Comparison of ENCODE assay signal across 9 mouse cellular contexts in genomic region chr15:84301641-84302420, GRCm38 (mm10). TPM values are rescaled to one million over a fixed set of nuclear protein-coding genes. Genes with fewer than 3 reads are reported as not detected.
DNase-seq lines count a peak whose midpoint lies in the region; ATAC-seq and TF ChIP-seq lines count a peak whose summit lies in the region.
"Had no signal": no experiment of that assay in that cellular context is flagged by ENCODE, and none has a peak within 500 bp of the region (broad histone marks: within the 10 kb centered on the region; RNA-seq: fewer than 3 reads in every experiment).

No protein-coding gene starts in this region.

- H3K9ac ChIP-seq in CH12.LX (ENCODE audit: insufficient read depth, low read depth), result peak overlapping the region; percentile 11
- H3K9ac ChIP-seq in hindbrain, embryonic 13.5 days, result 0 out of 2 replicates have a peak overlapping the region, but pooled peaks have one; percentile 29
- H3K9ac ChIP-seq in midbrain, embryonic 15.5 days, result no peak overlapping the region
- H3K9ac ChIP-seq: embryonic facial prominence, embryonic 12.5 days had no signal

- peak overlapping the region in 1 of 3 experiments; percentile 40 for H3K4me3 ChIP-seq in CH12.LX (replicated peaks in 1 of 3; ENCODE audit: low read depth in 2 of 3, low read length in 2 of 3, poor library complexity in 1 of 3)
- 0 out of 2 replicates have a peak overlapping the region, but pooled peaks have one; percentile 18 for H3K4me3 ChIP-seq in embryonic facial prominence, embryonic 10.5 days
- H3K4me3 ChIP-seq in hindbrain, embryonic 13.5 days, result no peak overlapping the region
- H3K4me3 ChIP-seq in midbrain, embryonic 15.5 days, result no peak overlapping the region
- H3K4me3 ChIP-seq: embryonic facial prominence, embryonic 12.5 days had no signal

- TF ChIP-seq POLR2A in CH12.LX (IDR thresholded peaks at IDR 0.05; ENCODE audit: low read depth, low read length), result no peak

- peak overlapping the region; percentile 21; the same call in 1 of the 2 replicates for H3K27ac ChIP-seq in CH12.LX (ENCODE audit: insufficient read depth, low read depth)
- H3K27ac ChIP-seq in embryonic facial prominence, embryonic 10.5 days (replicated peaks), result peak overlapping the region; percentile 72
- H3K27ac ChIP-seq in hindbrain, embryonic 13.5 days, result peak overlapping the region; percentile 86
- peak overlapping the region; percentile 81 for H3K27ac ChIP-seq in midbrain, embryonic 15.5 days

- peak overlapping the region; percentile 44 for H3K4me2 ChIP-seq in CH12.LX (ENCODE audit: insufficient read depth, low read depth, poor library complexity, severe bottlenecking)
- no peak overlapping the region for H3K4me2 ChIP-seq in hindbrain, embryonic 13.5 days
- no peak overlapping the region for H3K4me2 ChIP-seq in midbrain, embryonic 15.5 days
- H3K4me2 ChIP-seq: embryonic facial prominence, embryonic 12.5 days had no signal

- TF ChIP-seq EP300 in CH12.LX (IDR thresholded peaks at IDR 0.05; ENCODE audit: low read length), result no peak

- 23% methylated on average over 8 of the region's 8 CpGs for WGBS in embryonic facial prominence, embryonic 10.5 days
- 13% methylated on average over 8 of the region's 8 CpGs for WGBS in hindbrain, embryonic 13.5 days
- 14% methylated on average over 8 of the region's 8 CpGs for WGBS in midbrain, embryonic 15.5 days

- TF ChIP-seq CTCF in CH12.LX (conservative IDR thresholded peaks at IDR 0.05 in 1 of 2, IDR thresholded peaks at IDR 0.05 in 1 of 2; ENCODE audit: low read depth in 2 of 2, low read length in 2 of 2), result no peak

- no peak for TF ChIP-seq RAD21 in CH12.LX (IDR thresholded peaks at IDR 0.05; ENCODE audit: low read depth, low read length)

- in situ Hi-C loops in CH12.LX (cut with MboI; ENCODE audit: low pct_ligation_motif_present, low pct_unique_long_range_greater_than_20kb, low sequenced_read_pairs), result no loop called here

- ATAC-seq in hindbrain, embryonic 13.5 days (ENCODE audit: low FRiP score), result no peak
- no peak for ATAC-seq in midbrain, embryonic 15.5 days (replicated peaks)

- peak; percentile 55 for DNase-seq in CH12.LX (ENCODE audit: extremely low read depth)
- no peak for DNase-seq in embryonic facial prominence, embryonic 10.5 days (ENCODE audit: low spot score)
- no peak for DNase-seq in T-cell, adult 2 months (ENCODE audit: low spot score)
- DNase-seq in frontal cortex, postnatal 36 days (ENCODE audit: low spot score in 2 of 2), result no peak
- DNase-seq in cerebellum, postnatal 4 days (ENCODE audit: low spot score in 2 of 2), result no peak
- DNase-seq: kidney, adult 18-20 months had no signal

- H3K79me2 ChIP-seq in CH12.LX (replicated peaks; ENCODE audit: control insufficient read depth, extremely low read depth, insufficient read depth, poor library complexity, severe bottlenecking), result no peaks in the 10 kb centered on the region

- H3K27me3 ChIP-seq in CH12.LX (replicated peaks), result peaks cover 2% of the 10 kb centered on the region
- H3K27me3 ChIP-seq in embryonic facial prominence, embryonic 10.5 days (replicated peaks; ENCODE audit: low read depth, poor library complexity, severe bottlenecking), result peaks cover 35% of the 10 kb centered on the region
- H3K27me3 ChIP-seq in hindbrain, embryonic 13.5 days, result 0 out of 2 replicates have a peak, but pooled peaks cover 4% of the 10 kb centered on the region
- H3K27me3 ChIP-seq in midbrain, embryonic 15.5 days (replicated peaks), result no peaks in the 10 kb centered on the region

- dilution Hi-C loops in CH12.LX (cut with MboI; ENCODE audit: extremely low pct_ligation_motif_present, extremely low pct_unique_long_range_greater_than_20kb, low sequenced_read_pairs), result no loop called here

- H3K9me3 ChIP-seq in CH12.LX (replicated peaks; ENCODE audit: low read length), result no peaks in the 10 kb centered on the region
- H3K9me3 ChIP-seq in embryonic facial prominence, embryonic 10.5 days, result no peaks in the 10 kb centered on the region
- no peaks in the 10 kb centered on the region for H3K9me3 ChIP-seq in hindbrain, embryonic 13.5 days
- H3K9me3 ChIP-seq in midbrain, embryonic 15.5 days, result no peaks in the 10 kb centered on the region
- H3K9me3 ChIP-seq: embryonic facial prominence, embryonic 12.5 days had no signal

- H3K4me1 ChIP-seq in CH12.LX (ENCODE audit: control insufficient read depth in 1 of 2, insufficient read depth in 2 of 2), result peaks cover 41 to 76% of the 10 kb centered on the region in 2 experiments
- peaks cover 74% of the 10 kb centered on the region for H3K4me1 ChIP-seq in embryonic facial prominence, embryonic 10.5 days
- peaks cover 88% of the 10 kb centered on the region for H3K4me1 ChIP-seq in hindbrain, embryonic 13.5 days (replicated peaks)
- peaks cover 79% of the 10 kb centered on the region for H3K4me1 ChIP-seq in midbrain, embryonic 15.5 days

- H3K36me3 ChIP-seq in CH12.LX (replicated peaks in 1 of 2; ENCODE audit: control insufficient read depth in 1 of 2, insufficient read depth in 1 of 2, low read length in 1 of 2), result no peaks in the 10 kb centered on the region
- H3K36me3 ChIP-seq in embryonic facial prominence, embryonic 10.5 days (replicated peaks), result peaks cover 2% of the 10 kb centered on the region
- H3K36me3 ChIP-seq in hindbrain, embryonic 13.5 days, result no peaks in the 10 kb centered on the region
- no peaks in the 10 kb centered on the region for H3K36me3 ChIP-seq in midbrain, embryonic 15.5 days (replicated peaks)
- H3K36me3 ChIP-seq: embryonic facial prominence, embryonic 12.5 days had no signal

TF ChIP-seq in CH12.LX, 34 proteins besides CTCF, POLR2A, EP300 and RAD21:
- 0 out of 2 replicates have a peak, but pooled peaks have one; percentile 7 for TF ChIP-seq TCF12 (IDR thresholded peaks at IDR 0.05; ENCODE audit: low read depth, low read length)
- 0 out of 2 replicates have a peak, but pooled peaks have one; percentile 3 for TF ChIP-seq MYC (IDR thresholded peaks at IDR 0.05; ENCODE audit: low read depth, low read length)
- TF ChIP-seq ELF1 (IDR thresholded peaks at IDR 0.05; ENCODE audit: low read depth, low read length), result no peak
- 0 out of 2 replicates have a peak, but pooled peaks have one; percentile 60 for TF ChIP-seq MAFK (IDR thresholded peaks at IDR 0.05; ENCODE audit: insufficient replicate concordance, low read length)
- TF ChIP-seq MEF2A (IDR thresholded peaks at IDR 0.05; ENCODE audit: borderline replicate concordance, low read depth, low read length), result peak; percentile 39; the same call in 1 of the 2 replicates
- TF ChIP-seq BHLHE40 (IDR thresholded peaks at IDR 0.05; ENCODE audit: low read depth, low read length), result peak; percentile 84
- TF ChIP-seq ETS1 (conservative IDR thresholded peaks at IDR 0.05; ENCODE audit: low read depth, low read length), result peak; percentile 47
- TF ChIP-seq JUND (conservative IDR thresholded peaks at IDR 0.05; ENCODE audit: low read depth, low read length), result no peak
- TF ChIP-seq MXI1 (IDR thresholded peaks at IDR 0.05; ENCODE audit: low read depth, low read length), result peak; percentile 15; the same call in 1 of the 2 replicates
- no peak for TF ChIP-seq RCOR1 (conservative IDR thresholded peaks at IDR 0.05; ENCODE audit: low read depth, low read length)

RNA-seq across cellular contexts. Expression of gene Parvg, which starts 22.0 kb away (rescaled TPM):
- total RNA-seq in CH12.LX (2012; rRNA removed), result 71.0 and 93.7 TPM in 2 replicates
- 96.0 and 98.3 TPM in 2 replicates for total RNA-seq in CH12.LX (2014; rRNA removed)
- 131 and 140 TPM in 2 replicates for polyA plus RNA-seq in CH12.LX (2012; ENCODE audit: insufficient read length, low read depth)
- 0.70 and 1.0 TPM in 2 replicates for polyA plus RNA-seq in embryonic facial prominence, embryonic 10.5 days (2016; fragmentation: Nextera tagmentation; extraction: Ambion mirVana)
- 0.92 and 1.1 TPM in 2 replicates for polyA plus RNA-seq in hindbrain, embryonic 13.5 days (2015; fragmentation: Nextera tagmentation; extraction: Ambion mirVana)
- polyA plus RNA-seq in midbrain, embryonic 15.5 days (2015; fragmentation: Nextera tagmentation; extraction: Ambion mirVana), result 0.86 and 0.89 TPM in 2 replicates

Comparison
In these comparisons a context has a peak if more than half of its experiments do, and no peak if none do; other contexts are left out.
1. H3K27ac ChIP-seq: peak in every context shown above with its lines; median percentile 86 in hindbrain, embryonic 13.5 days; 81 in midbrain, embryonic 15.5 days; 72 in embryonic facial prominence, embryonic 10.5 days; 21 in CH12.LX.
2. RNA of gene Parvg, which starts 22.0 kb away (polyA plus RNA-seq): 131 to 140 TPM in CH12.LX; 0.92 to 1.1 TPM in hindbrain, embryonic 13.5 days, 0.86 to 0.89 TPM in midbrain, embryonic 15.5 days and 0.70 to 1.0 TPM in embryonic facial prominence, embryonic 10.5 days; every median in the first group is over 10 times any median in the second.